Mouse (Mus musculus) embryonic facial prominence, embryonic 10.5 days (tissue): Measurements from ENCODE around the gene Apba2. TPM values are rescaled to one million over a fixed set of nuclear protein-coding genes. Genes with fewer than 3 reads are reported as not detected.

Experiments
- DNase-seq: peaks from one replicate; pipeline ENCODE4 v3.0.0-alpha.2; 2017; ENCODE audit warnings: low spot score
- H3K27ac ChIP-seq: fragments of 300-500 bp; sonication (generic); replicated peaks from 2 replicates; pipeline ENCODE4 v1.5.1; 2016; ENCODE audit warnings: mild to moderate bottlenecking
- H3K27me3 ChIP-seq: fragments of 300-500 bp; sonication (generic); replicated peaks from 2 replicates; pipeline ENCODE4 v1.6.1; 2016; ENCODE audit warnings: low read depth, mild to moderate bottlenecking; ENCODE audit not compliant: poor library complexity, severe bottlenecking
- H3K36me3 ChIP-seq: fragments of 300-500 bp; sonication (generic); replicated peaks from 2 replicates; pipeline ENCODE4 v1.6.1; 2016; ENCODE audit warnings: mild to moderate bottlenecking, moderate library complexity
- H3K4me1 ChIP-seq: fragments of 300-500 bp; sonication (generic); 2 replicates; pipeline ENCODE4 v1.6.1; 2016
- H3K4me3 ChIP-seq: fragments of 300-500 bp; sonication (generic); 2 replicates; pipeline ENCODE4 v1.5.1; 2016; ENCODE audit warnings: mild to moderate bottlenecking, moderate library complexity
- H3K9me3 ChIP-seq: fragments of 300-500 bp; sonication (generic); 2 replicates; pipeline ENCODE4 v1.6.1; 2016; ENCODE audit warnings: mild to moderate bottlenecking
- WGBS: fragments of 180-500 bp; shearing (Covaris S2); methylation state at CpG from one replicate; pipeline ENCODE4 v1.1.7; 2016; 5-methylcytosine and 5-hydroxymethylcytosine counted together
- polyA plus RNA-seq: library from polyadenylated mRNA; unstranded; fragments of >200 nt; fragmentation: Nextera tagmentation; extraction: Ambion mirVana; gene quantifications from 2 replicates; pipeline ENCODE4 v1.2.1, GENCODE M21; 2016

Gene Apba2
- polyA plus RNA-seq, 1 experiment from 2014 or later = 20.7 TPM

DNA sequence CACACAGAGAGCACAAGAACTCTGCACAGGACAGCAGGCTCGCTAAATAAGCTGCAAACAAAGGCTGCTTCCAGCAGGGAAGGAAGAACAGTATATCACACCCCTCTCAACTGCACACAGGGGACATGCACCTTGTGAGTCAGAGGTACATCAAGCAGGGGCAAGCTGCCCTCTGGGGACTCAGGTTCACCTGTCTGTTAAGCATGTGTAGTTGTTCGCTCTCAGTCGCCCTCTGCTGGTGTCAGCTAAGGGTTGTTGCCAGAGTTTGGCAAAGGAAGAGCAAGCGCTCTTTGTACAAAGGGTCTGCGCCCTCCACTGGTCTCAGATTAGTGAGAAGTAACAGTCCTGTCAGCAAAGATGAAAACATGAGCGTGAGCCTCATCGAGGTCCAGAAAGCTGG is 228.3 kb downstream of the Apba2 start:
- H3K4me3 ChIP-seq = no peak overlapping the region
- no peaks in the 10 kb centered on the region for H3K36me3 ChIP-seq
- WGBS = 28% methylated on average over 7 of the region's 7 CpGs
- peak; percentile 73 for DNase-seq
- H3K9me3 ChIP-seq = no peaks in the 10 kb centered on the region
- H3K27ac ChIP-seq = no peak overlapping the region
- H3K27me3 ChIP-seq = no peaks in the 10 kb centered on the region
- H3K4me1 ChIP-seq = no peaks in the 10 kb centered on the region

DNA sequence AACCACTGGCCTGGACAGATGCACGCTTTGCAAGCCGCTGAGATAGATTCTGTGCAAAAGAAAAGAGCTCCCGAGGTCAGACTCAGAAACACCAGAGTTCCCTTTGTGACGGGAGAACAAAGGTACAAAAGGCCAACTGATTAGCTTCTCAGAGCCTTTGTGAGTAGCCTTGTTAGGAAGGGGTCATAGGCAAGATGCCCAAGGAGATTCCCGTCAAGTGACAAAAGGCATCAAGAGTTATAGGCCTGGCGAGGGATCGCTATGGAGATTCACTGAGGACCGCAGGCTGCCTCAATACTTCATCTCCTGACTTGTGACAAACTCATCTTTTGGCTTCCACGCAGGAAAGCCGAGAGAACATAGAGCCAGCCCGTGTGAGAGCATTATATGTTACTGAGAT is 237.6 kb downstream of the Apba2 start:
- Histone ChIP-seq H3K36me3 (no peaks in the 10 kb centered on the region), H3K9me3 (no peaks in the 10 kb centered on the region), H3K27ac (no peak overlapping the region), H3K27me3 (no peaks in the 10 kb centered on the region), H3K4me3 (no peak overlapping the region), H3K4me1 (peaks cover 9% of the 10 kb centered on the region; the same call in 1 of the 2 replicates)
- DNase-seq = no peak
- WGBS = 52% methylated on average over 11 of the region's 11 CpGs

DNA sequence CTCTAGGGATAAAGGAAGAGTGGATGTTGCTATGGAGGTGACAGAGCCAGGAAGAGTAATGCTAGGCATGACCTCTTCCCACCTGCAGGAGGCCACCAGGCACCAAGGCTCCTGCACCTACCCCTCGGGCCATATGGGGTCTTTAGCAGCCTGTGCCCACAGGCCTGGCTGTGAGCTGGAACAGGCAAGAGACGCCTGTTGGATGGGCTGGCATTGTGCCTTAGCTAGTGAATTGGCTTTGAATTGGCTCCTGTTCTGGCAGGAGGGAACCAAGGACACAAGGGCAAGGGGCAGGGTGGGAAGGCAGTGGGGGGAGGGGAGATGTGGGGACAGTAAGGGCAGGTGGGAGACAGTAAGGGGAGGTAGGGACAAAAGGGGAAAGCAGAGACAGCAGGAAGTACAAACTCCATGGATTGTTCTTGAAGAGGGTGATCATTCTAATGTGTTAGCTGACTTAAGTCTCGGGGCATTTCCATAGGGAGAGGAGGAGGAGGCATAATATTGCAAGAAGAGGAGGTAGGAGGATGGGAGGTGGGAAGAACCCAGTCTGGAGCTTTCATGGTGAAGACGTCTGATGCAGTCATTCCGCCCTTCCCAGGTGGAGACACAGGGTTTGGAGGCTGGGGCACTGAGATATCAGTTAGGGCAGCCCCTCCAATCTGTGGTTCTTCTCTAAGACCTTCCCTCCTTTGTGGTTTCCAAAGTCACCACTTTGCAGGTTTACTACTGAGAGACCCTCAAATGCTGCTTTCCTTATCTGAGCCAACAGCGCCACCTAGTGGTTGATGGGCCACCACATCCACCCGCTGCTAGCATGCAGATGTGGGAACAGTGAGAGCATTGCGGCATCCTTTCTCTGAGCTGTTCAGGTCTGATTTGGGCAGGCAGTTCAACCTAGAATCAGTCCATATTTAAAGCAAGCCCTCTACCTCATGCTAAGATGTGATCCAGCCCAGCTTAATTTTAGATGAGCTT is 240.1 kb downstream of the Apba2 start:
- 36% methylated on average over 8 of the region's 8 CpGs for WGBS
- Histone ChIP-seq H3K4me1 (peaks cover 9% of the 10 kb centered on the region; the same call in 1 of the 2 replicates), H3K4me3 (no peak overlapping the region), H3K36me3 (0 out of 2 replicates have a peak, but pooled peaks cover 2% of the 10 kb centered on the region), H3K27me3 (no peaks in the 10 kb centered on the region), H3K27ac (no peak overlapping the region), H3K9me3 (no peaks in the 10 kb centered on the region)
- peak; percentile 89 for DNase-seq

DNA sequence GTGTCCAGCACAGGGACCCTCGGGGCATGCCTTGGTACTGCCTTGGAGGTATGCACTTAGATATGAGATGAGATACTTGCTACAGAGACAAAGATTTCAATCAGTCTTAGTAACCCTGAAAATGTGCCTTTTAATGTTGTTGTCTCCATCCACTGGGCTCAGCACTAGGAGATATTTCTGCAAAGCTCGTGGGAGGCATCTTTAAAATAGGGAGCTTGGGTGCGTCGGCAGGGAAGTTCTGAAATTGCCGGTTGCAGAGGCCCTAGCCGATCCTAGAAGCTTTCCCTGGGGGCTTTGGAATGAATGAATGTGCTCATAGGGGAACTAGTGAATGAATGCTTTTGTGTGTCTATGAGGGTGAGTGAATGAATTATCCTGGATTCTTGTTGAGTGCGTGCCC is 242.1 kb downstream of the Apba2 start:
- Histone ChIP-seq H3K36me3 (0 out of 2 replicates have a peak, but pooled peaks cover 2% of the 10 kb centered on the region), H3K9me3 (no peaks in the 10 kb centered on the region), H3K4me1 (peaks cover 6% of the 10 kb centered on the region; the same call in 1 of the 2 replicates), H3K27me3 (no peaks in the 10 kb centered on the region), H3K27ac (no peak overlapping the region), H3K4me3 (no peak overlapping the region)
- no peak for DNase-seq
- WGBS = 89% methylated on average over 7 of the region's 7 CpGs

DNA sequence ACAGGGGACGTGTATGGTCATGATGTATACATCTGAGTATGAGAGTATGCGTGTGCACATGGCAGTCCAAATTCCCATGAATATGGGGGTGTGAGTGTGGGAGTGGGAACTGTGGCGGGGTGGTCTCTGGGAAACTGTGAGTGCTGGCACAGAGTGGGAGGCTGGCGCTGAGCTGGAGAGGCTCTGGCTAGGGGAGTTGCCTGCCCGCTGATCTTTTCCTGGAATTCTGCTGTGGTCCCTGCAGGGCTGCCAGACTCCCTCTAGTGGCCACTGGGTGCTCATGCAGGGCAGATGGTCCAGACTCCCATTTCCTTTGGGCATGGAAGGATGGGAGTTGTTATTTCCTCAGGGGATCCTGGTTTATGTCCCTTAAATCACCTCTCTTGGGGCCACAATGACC is 250.0 kb downstream of the Apba2 start:
- no peaks in the 10 kb centered on the region for H3K36me3 ChIP-seq
- H3K27me3 ChIP-seq = no peaks in the 10 kb centered on the region
- H3K4me3 ChIP-seq = no peak overlapping the region
- no peaks in the 10 kb centered on the region for H3K9me3 ChIP-seq
- DNase-seq = peak; percentile 80
- H3K27ac ChIP-seq = no peak overlapping the region
- H3K4me1 ChIP-seq = peaks cover 8% of the 10 kb centered on the region
- WGBS = 35% methylated on average over 5 of the region's 5 CpGs

DNA sequence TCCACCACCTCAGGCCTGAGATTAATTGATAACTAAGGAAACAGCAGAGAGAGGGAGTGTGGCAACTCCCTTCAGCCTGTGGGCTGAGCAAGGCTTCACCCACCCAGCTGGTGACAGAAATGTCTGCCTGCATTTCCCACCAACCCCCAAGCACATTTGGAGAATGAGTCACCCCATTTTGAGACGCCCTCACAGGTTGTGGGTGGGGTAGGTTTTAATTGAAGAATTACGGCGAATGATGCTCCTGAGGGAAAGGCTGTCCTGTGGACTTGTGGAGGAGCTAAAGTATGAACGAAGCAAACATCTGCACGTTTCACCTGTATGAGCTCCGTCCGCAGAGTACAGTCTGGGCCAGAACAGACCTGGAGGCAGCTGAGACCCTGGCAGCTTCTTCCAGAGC is 250.6 kb downstream of the Apba2 start:
- no peak for DNase-seq
- Histone ChIP-seq H3K27me3 (no peaks in the 10 kb centered on the region), H3K9me3 (no peaks in the 10 kb centered on the region), H3K4me1 (peaks cover 8% of the 10 kb centered on the region), H3K36me3 (no peaks in the 10 kb centered on the region), H3K4me3 (no peak overlapping the region), H3K27ac (no peak overlapping the region)
- 93% methylated on average over 7 of the region's 7 CpGs for WGBS

DNA sequence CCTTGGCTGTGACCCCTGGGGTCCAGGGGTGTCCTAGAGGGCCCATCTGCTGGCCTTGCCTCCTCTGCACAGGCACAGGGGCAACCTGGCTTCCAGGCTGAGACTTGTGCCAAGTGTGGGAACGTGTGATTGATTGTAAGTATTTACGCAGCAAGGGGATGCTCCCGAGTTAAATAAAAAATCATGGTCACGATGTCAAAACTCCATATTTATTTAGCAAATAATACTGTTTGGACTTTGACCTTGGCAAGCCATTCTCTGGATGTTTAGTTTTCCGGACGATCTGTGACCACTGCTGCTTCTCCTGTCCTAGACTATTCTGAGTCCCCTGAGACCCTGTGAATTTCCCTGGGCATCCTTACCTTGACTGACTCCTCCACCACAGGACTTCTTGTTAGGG is 252.2 kb downstream of the Apba2 start:
- H3K4me3 ChIP-seq = no peak overlapping the region
- peaks cover 8% of the 10 kb centered on the region for H3K4me1 ChIP-seq
- H3K27me3 ChIP-seq = no peaks in the 10 kb centered on the region
- no peak for DNase-seq
- no peaks in the 10 kb centered on the region for H3K36me3 ChIP-seq
- H3K27ac ChIP-seq = no peak overlapping the region
- no peaks in the 10 kb centered on the region for H3K9me3 ChIP-seq
- WGBS = 75% methylated on average over 6 of the region's 6 CpGs

DNA sequence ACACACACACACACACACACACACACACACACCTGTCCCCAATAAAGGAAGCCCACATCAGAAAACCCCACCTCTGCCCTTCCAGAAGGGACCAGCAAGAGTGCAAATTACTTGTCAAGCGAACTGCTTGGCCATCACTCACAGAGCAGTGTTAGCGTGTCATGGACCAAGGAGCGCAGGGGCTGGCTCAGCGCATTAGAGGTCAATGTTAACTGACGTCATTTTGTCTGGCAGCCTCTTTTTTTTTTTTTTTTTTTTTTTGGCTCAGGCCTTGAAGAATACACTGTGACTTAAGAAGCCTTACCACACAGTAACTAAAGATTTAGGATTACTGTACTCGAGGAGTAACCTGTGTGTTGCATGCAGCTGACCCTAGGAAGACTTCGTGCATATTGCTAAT is 252.7 kb downstream of the Apba2 start:
- no peaks in the 10 kb centered on the region for H3K27me3 ChIP-seq
- H3K36me3 ChIP-seq = no peaks in the 10 kb centered on the region
- WGBS = 78% methylated on average over 7 of the region's 7 CpGs
- no peaks in the 10 kb centered on the region for H3K9me3 ChIP-seq
- peaks cover 8% of the 10 kb centered on the region for H3K4me1 ChIP-seq
- no peak for DNase-seq
- no peak overlapping the region for H3K4me3 ChIP-seq
- no peak overlapping the region for H3K27ac ChIP-seq

DNA sequence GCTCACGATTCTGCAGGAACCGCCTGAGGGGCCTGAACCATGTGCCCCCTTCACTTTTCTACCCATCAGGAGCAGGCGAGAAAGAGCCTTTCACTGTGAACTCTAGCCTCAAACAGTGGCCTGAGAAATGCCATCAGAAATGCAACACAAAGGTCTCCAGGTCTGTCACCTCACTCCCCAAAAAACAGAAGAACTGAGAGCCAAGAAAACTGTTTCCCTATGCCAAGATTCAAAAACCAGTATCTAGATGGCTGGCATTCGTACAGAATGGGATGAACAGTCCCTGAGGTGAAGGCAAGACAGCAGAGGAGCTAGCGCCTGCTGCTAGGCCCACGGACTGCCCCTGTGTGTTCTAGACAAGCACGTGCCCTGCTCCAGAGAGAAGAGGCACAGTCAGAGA is 253.6 kb downstream of the Apba2 start:
- WGBS = 85% methylated on average over 7 of the region's 7 CpGs
- no peaks in the 10 kb centered on the region for H3K36me3 ChIP-seq
- no peaks in the 10 kb centered on the region for H3K27me3 ChIP-seq
- no peaks in the 10 kb centered on the region for H3K9me3 ChIP-seq
- no peak for DNase-seq
- no peak overlapping the region for H3K27ac ChIP-seq
- no peak overlapping the region for H3K4me3 ChIP-seq
- H3K4me1 ChIP-seq = peaks cover 8% of the 10 kb centered on the region

DNA sequence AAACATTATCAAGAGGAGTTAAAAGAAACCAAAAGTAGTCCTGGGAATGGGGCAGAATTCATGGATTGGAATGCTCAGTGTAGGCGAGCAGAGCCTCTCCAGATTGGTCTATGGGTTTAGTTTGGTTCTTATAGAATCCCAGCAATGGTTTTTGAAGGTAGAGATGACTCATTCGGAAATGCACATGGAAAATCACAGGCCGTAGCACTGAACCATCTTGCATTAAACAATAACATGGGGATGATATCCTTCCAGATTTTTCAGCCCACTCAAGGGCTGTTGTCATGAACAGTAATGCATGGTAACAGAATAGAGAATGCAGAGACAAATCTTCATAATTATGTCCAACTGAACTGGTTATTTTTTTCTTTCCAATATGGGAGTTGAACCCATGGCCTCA is 264.1 kb downstream of the Apba2 start:
- DNase-seq = no peak
- Histone ChIP-seq H3K27me3 (no peaks in the 10 kb centered on the region), H3K4me1 (peaks cover 5% of the 10 kb centered on the region; the same call in 1 of the 2 replicates), H3K4me3 (no peak overlapping the region), H3K27ac (no peak overlapping the region), H3K9me3 (no peaks in the 10 kb centered on the region), H3K36me3 (no peaks in the 10 kb centered on the region)
- WGBS = 87% methylated on average over 3 of the region's 3 CpGs

DNA sequence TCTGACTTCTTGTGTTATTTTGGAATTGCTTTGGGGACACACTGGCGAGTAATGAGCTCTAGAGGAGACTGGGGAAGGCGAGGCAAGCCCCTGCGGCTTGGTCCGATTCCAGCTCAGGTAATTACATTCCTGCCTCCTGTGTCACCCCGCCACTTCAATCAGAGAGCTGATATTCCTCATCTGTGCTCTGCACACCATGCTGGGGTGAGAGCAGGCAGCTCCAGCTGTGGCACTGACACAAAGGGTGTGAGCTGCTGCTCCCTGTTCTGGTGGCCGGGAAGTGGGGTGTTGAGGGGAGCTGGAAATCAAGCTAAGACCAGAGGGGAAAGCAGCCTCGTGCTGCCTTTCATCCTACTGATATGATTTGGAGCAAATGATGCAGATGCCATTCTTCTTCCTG is 268.3 kb downstream of the Apba2 start:
- peaks cover 16% of the 10 kb centered on the region for H3K4me1 ChIP-seq
- whole genome bisulfite sequencing = 67% methylated on average over 7 of the region's 7 CpGs
- H3K27me3 ChIP-seq = no peaks in the 10 kb centered on the region
- no peaks in the 10 kb centered on the region for H3K36me3 ChIP-seq
- H3K27ac ChIP-seq = no peak overlapping the region
- no peak overlapping the region for H3K4me3 ChIP-seq
- DNase-seq = no peak
- H3K9me3 ChIP-seq = no peaks in the 10 kb centered on the region

DNA sequence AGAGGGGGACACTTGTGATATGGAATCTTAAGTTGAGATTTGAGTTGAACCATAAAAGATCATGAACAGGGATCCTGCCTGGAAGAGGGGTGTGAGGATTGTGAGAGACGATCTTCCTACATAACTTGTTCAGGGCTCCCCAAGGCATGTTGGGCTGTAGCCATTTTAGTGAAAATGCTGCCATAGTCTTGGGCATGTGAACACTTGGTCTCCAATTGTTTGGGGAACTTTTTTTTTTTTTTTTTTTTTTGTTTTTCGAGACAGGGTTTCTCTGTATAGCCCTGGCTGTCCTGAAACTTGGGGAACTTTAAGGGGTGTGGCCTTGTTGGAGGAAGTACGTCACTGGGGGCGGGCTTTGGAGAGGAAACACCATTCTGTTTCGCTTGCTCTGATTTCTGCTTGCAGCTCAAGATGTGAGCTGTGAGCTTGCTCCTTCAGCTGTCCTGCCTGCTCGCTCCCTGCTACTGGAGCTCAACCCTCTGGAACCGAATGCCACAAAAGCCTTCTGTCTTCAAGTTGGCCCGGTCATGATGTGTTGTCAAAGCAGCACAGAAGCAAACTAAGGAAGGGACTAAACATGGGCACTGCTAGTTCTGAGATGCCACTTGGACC is 269.4 kb downstream of the Apba2 start:
- Histone ChIP-seq H3K27ac (no peak overlapping the region), H3K27me3 (no peaks in the 10 kb centered on the region), H3K36me3 (no peaks in the 10 kb centered on the region), H3K4me1 (peaks cover 16% of the 10 kb centered on the region), H3K4me3 (no peak overlapping the region), H3K9me3 (no peaks in the 10 kb centered on the region)
- WGBS = 78% methylated on average over 8 of the region's 8 CpGs
- no peak for DNase-seq

DNA sequence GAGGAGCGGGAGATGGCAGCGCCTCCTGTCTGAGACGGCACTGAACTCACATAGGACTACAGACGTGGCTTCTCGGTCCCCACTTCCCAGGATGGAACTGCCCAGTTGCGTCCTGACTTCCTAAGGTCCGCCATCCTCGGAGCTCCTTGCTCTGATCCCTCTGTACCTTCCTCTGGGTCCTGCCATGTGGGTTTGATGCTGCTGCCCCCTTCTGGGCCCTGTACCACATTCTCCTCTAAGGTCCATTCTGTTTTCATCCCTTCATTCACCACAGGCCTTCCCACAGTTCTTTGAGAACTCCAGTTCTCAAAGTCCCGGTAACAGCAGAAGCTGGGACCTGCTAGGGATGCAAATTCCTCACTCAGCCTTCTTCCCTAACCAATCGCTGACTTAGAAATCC is 272.0 kb downstream of the Apba2 start:
- H3K36me3 ChIP-seq = no peaks in the 10 kb centered on the region
- H3K27me3 ChIP-seq = no peaks in the 10 kb centered on the region
- 49% methylated on average over 10 of the region's 10 CpGs for WGBS
- peaks cover 16% of the 10 kb centered on the region for H3K4me1 ChIP-seq
- no peak overlapping the region for H3K4me3 ChIP-seq
- H3K27ac ChIP-seq = no peak overlapping the region
- H3K9me3 ChIP-seq = no peaks in the 10 kb centered on the region
- no peak for DNase-seq
